Mouse (Mus musculus) left cerebral cortex, adult 6 months (tissue): Measurements from ENCODE around the gene Gpi1. TPM values are rescaled to one million over a fixed set of nuclear protein-coding genes. Genes with fewer than 3 reads are reported as not detected.

Experiments
- long read RNA-seq, 2 experiments: library from polyadenylated mRNA; unstranded; transcript quantifications; one replicate each; pipeline ENCODE4 v2.0.0; 2019 to 2020
- polyA plus RNA-seq: library from polyadenylated mRNA; unstranded; fragments of <200 nt; fragmentation: Nextera tagmentation; gene quantifications from 2 replicates; pipeline ENCODE4 v1.2.3, GENCODE M21; 2021

Gene Gpi1
- 529 and 592 TPM in 2 replicates for polyA plus RNA-seq
- long read RNA-seq, experiment 1, transcript Gpi1-203 (9 exons, 3,195 nt): minor isoform, 16 of 3,585 reads
- long read RNA-seq, experiment 1, transcript Gpi1-201 (18 exons, 2,884 nt): major isoform, 3,322 of 3,585 reads
- long read RNA-seq, experiment 1, partial matches to known transcripts: 87 of 3,585 reads
- long read RNA-seq, experiment 1, other reads (novel, unspliced or antisense): 156 of 3,585 reads
- long read RNA-seq, experiment 2, transcript Gpi1-201 (18 exons, 2,884 nt): major isoform, 578 of 770 reads
- long read RNA-seq, experiment 2, transcript Gpi1-203 (9 exons, 3,195 nt): minor isoform, 11 of 770 reads
- long read RNA-seq, experiment 2, partial matches to known transcripts: 144 of 770 reads
- long read RNA-seq, experiment 2, other reads (novel, unspliced or antisense): 37 of 770 reads

DNA sequence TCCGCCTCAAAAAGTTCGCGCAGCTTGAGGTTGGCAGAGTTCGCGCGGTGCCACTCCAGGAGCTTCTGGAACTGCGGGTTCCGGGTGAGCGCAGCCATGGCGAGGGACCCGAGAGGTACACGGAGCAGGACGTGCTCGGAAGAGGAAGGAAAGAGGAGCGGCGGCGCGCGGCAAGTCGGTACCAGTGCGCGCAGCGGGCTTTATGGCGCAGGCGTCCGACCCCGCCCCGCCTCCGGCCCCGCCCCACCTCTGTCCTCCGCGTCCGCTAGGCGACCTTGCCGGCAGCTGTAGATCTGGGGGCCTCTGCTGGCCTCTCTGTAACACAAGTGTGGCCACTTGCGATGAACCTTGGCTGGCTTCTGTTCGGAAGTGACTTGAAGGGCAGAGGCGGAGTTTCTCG lies at the start of gene Gpi1:
Gpi1 (minus strand) TSS at position 221 of the 400 bp plus-strand sequence.

DNA sequence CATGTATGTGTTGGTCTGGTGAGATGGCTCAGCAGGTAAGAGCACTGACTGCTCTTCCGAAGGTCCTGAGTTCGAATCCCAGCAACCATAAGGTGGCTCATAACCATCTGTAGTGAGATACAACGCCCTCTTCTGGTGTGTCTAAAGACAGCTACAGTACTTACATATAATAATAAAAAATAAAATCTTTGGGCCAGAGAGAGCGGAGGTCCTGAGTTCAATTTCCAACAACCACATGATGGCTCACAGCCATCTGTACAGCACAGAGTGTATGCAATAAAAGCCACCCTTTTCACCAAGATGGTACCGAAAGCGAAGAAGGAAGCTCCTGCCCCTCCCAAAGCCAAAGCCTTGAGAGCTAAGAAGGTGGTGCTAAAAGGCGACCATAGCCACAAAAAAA lies 20.6 kb upstream of the Gpi1 start, which contains the start of gene Gm6096:
Gm6096 (plus strand) TSS at position 301 of the 400 bp plus-strand sequence.

DNA sequence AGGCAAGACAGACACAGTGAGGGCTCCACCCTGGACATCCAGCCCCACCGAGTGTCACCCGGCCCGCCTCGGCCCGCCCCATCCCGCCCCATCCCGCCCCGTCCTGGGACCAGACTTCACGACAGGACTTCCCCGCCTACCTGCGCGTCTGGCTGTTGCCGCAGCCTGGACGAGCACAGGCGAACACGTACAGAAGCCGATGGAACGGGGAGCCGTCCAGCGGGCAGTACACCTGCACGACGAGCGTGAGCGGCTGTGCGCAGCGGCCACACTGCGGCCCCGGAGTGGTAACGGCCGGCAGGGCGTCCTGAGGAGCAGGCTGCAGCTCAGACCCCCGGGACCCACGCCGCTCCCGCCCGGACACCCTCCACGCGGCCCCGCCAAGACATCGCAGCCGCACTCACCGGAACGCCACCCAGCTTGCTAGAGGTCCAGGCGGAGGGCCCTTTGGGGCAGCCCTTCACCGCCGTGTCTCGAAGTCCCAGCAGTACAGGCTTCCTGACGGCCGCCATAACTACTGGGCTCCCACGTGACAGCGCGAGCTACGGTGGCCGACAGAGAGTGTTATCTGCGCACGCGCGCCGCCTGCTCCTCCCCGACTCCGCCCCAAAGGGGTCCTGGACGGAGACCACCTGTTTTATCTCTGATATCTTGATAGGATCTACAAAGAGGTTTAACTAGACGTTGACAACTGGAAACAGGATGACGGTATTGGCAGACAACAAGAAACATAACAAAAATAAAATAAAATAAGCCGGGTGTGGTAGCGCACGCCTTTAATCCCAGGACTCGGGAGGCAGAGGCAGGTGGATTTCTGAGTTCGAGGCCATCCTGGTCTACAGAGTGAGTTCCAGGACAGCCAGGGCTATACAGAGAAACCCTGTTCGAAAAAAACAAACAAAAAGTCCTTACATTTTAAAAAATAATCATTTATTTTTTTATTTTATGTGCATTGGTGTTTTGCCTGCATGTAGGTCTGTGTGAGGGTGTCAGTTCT lies 33.7 kb downstream of the Gpi1 start, which contains the start of gene Pdcd2l:
Pdcd2l (minus strand) TSS at position 530 of the 997 bp plus-strand sequence.

GRCm38 (mm10) chr7:34169454-34169853 lies 60.7 kb downstream of the Gpi1 start, which contains the start of gene Uba2:
Gene Uba2 (minus strand): TSS chr7:34169599.

Other genes with a start within 250 kb of the Gpi1 start
- gene Scgb2b27, start 216.4 kb downstream of the Gpi1 start, polyA plus RNA-seq: not detected in 2 replicates
- not detected in 2 replicates for gene Scgb1b27, start 208.9 kb downstream of the Gpi1 start, polyA plus RNA-seq
- gene Scgb1b30, start 134.9 kb downstream of the Gpi1 start, polyA plus RNA-seq: not detected in 2 replicates
- 0.60 and 0.65 TPM in 2 replicates for gene Wtip, start 97.1 kb downstream of the Gpi1 start, polyA plus RNA-seq
- 87.8 and 104 TPM in 2 replicates for gene Uba2, start 60.7 kb downstream of the Gpi1 start, polyA plus RNA-seq
- gene Pdcd2l, start 33.7 kb downstream of the Gpi1 start, polyA plus RNA-seq: 30.0 and 41.1 TPM in 2 replicates
- not detected in 2 replicates for gene Gm6096, start 20.7 kb upstream of the Gpi1 start, polyA plus RNA-seq
- 7.2 and 10.1 TPM in 2 replicates for gene 4931406P16Rik, start 83.2 kb upstream of the Gpi1 start, polyA plus RNA-seq
- 10.4 and 15.6 TPM in 2 replicates for gene Lsm14a, start 163.0 kb upstream of the Gpi1 start, polyA plus RNA-seq